Mouse (Mus musculus) urinary bladder, postnatal 0 days (tissue): ENCODE measurements around the gene Setd3. TPM values are rescaled to one million over a fixed set of nuclear protein-coding genes. Genes with fewer than 3 reads are reported as not detected.

Source experiments
- polyA plus RNA-seq: library from polyadenylated mRNA; unstranded; fragments of >200 nt; fragmentation: Nextera tagmentation; extraction: Ambion mirVana; gene quantifications from 2 replicates; pipeline ENCODE4 v1.2.1, GENCODE M21; 2015

The Setd3 gene
- 66.1 and 80.7 TPM in 2 replicates for polyA plus RNA-seq

DNA sequence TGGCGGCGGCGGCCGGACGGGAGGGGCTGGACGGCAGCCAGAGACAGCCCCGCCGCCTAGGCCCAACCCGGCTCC, at the start of gene Setd3:
Setd3 (minus strand) TSS at position 69 of the 75 bp plus-strand sequence.

DNA sequence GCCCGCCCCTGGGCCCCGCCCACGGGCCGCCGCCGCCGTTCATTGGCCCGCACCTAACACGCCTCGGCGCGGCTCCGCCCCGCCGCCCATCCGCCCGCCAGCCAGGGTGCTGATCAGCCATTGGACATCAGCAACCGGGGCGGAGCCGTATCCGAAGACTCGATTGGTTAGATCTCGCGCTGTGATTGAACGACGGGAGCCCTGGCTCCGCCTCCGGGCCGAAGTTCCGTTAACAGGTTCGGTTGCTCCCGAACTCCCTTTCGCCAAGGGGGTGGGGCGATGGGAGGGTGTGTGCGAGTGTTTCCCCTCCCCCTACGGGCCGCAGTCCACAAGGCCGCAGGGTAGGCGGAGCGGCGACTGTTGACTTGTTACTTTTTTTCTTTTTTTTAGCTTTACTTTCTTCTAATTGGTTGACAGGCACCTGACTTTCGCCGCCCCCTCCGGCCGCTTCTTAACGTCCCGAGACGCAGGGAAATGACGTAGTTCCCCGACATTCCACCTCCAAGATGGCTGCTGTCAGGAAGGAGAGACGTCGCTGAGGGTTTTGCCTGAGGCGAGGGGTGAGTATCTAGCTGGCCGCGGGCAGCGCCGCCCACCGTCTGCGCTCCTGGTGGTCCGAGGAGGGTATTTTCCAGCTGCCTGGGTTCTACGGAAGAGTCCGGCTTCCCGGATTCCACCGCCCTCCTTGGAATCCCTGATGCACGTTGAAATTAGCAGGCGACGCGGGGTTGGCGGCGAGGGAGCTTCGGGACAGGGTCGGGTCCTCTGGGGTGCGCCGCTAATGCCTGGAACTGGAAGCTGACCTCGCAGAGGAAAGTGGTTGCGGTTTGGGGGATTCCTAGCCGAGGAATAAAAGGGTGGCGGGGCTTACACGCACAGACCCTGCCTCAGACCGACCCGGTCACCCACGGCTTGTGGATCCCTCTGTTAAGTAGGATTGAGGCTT, 480 bp upstream of the Setd3 start, which contains the start of gene Ccnk:
Ccnk (plus strand) TSS at position 259 of the 946 bp plus-strand sequence.

Other genes with a start within 250 kb of the Setd3 start
- 0.59 and 0.62 TPM in 2 replicates for gene Bcl11b, start 175.7 kb downstream of the Setd3 start, polyA plus RNA-seq
- 2.0 and 2.1 TPM in 2 replicates for gene Ccnk, start 265 bp upstream of the Setd3 start, polyA plus RNA-seq
- gene Ccdc85c, start 96.1 kb upstream of the Setd3 start, polyA plus RNA-seq = 4.7 and 5.3 TPM in 2 replicates
- 1.3 and 1.7 TPM in 2 replicates for gene Hhipl1, start 127.0 kb upstream of the Setd3 start, polyA plus RNA-seq
- 1.3 and 1.4 TPM in 2 replicates for gene Cyp46a1, start 155.1 kb upstream of the Setd3 start, polyA plus RNA-seq
- 145 and 170 TPM in 2 replicates for gene Eml1, start 191.6 kb upstream of the Setd3 start, polyA plus RNA-seq